Mouse (Mus musculus) bone marrow macrophage, adult 2 months (primary cell): ENCODE results near the gene Hoxb3.

Source experiments
- CTCF ChIP-seq: IDR thresholded peaks from 2 replicates; pipeline ENCODE4 v1.5.1; 2012; ENCODE audit warnings: low read depth, mild to moderate bottlenecking, low read length, moderate library complexity
- POLR2A ChIP-seq: IDR thresholded peaks from 2 replicates; pipeline ENCODE4 v1.6.1; 2012; ENCODE audit warnings: mild to moderate bottlenecking, low read depth, low read length, borderline replicate concordance

GRCm38 (mm10) chr11:96346916-96347520 is 23.9 kb downstream of the Hoxb3 start:
- TF ChIP-seq CTCF (no peak), POLR2A (no peak)
